Mouse (Mus musculus) spleen, adult 18-20 months (tissue): ENCODE data around the gene Laptm4a.

Experiments used
- DNase-seq, 2 experiments: peaks; one replicate each; pipeline ENCODE4 v3.0.0; 2022; ENCODE audit warnings: mixed read lengths in 2 of 2

The Laptm4a gene

DNA sequence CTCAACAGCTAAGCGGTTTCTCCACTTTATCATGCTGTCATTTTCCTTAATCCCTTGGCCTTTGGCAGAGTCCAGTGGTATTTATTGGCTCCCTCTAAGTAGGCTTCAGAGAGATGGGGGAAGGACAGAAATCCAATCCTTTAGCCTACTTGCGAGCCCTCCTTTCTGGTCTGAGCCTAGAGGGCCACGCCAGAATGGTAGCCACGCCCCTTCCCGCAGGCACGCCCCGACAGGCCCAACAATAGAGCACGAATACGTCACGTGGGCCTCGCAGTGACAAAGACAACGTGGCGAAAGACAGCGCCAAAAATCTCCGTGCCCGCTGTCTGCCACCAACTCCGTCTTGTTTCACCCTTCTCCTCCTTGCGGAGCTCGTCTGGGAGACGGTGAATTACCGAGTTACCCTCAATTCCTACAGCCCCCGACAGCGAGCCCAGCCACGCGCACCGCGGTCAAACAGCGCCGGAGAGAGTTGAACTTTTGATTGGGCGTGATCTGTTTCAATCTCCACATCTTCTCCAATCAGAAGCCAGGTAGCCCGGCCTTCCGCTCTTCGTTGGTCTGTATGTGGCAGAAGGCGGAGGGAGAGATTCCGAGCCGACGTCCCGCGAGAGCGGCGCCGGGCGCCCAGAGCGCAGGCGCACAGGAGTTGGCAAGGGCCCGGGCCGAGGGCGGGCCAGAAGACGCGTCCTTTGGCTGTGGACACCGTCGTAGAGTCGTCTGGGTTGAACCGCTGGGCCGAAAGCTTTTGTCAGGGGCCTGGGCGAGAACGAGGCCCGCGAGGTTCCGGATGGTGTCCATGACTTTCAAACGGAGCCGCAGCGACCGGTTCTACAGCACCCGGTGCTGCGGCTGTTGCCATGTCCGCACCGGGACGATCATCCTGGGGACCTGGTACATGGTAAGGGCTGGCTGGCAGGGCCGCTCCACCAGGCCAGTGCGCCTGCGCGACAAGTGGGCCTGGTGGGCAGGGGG, at the start of gene Laptm4a:
TSS of gene Laptm4a (plus strand) at position 271 of the 975 bp plus-strand sequence.
- DNase-seq, result peak; percentile 92 to 95

DNA sequence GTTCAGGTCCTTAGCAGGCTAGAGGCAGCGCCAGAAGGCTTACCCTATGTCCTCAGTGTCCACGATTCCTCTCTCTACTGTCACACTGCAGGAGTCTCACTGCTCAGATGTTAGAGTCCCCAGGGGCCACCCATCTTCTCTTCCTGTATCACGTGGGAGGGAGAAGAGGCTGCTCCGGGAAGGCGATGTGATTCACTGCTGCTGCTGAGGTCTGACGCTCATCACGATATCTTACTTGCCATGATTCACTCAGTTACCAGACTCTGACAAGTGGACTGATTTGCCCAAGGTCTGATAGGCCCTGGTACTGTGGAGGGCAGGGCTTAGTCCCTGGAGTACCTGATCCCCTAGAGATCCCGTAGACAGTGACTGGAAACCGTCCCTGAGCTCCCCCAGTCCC, 45.9 kb upstream of the Laptm4a start:
- DNase-seq, result no peak

DNA sequence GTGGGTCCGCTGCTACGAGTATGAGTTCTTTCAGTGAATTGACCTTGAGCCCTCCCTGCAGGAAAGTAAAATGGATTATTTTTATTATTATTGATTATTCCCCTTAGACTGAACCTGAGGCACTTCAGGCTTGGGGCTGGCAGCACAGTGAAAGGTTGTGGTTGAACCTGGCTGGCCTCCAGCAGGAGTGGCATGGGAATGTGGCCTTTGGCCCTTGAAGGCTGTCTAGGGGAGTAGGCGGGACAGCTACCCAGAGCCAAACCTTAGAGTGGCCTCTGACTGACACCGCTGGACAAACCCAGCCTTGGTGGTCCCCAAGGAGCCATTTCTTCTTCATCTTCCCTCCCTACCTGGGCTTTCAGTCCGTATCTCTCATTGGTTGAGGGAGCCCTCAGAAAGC, 44.6 kb upstream of the Laptm4a start:
- DNase-seq, result no peak

DNA sequence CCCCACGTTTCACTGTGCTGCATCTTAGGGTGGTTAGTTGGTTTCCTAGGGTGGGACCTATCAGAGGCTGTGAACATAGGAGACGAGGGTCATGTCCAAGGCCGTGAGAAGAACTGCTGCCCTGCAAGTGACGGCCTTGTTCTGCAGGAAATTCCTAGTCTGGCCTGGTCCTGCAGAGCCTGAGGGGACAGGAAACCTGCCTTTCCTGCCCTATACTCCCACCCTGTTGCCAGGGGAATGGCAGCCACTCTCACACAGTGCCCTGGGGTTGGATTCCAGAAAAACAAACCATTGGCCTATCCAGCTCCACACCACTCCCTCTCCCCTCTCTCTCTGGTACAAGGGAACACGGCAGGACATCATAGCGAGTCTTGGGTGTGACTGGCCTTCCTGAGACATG, 44.1 kb upstream of the Laptm4a start:
- no peak for DNase-seq

DNA sequence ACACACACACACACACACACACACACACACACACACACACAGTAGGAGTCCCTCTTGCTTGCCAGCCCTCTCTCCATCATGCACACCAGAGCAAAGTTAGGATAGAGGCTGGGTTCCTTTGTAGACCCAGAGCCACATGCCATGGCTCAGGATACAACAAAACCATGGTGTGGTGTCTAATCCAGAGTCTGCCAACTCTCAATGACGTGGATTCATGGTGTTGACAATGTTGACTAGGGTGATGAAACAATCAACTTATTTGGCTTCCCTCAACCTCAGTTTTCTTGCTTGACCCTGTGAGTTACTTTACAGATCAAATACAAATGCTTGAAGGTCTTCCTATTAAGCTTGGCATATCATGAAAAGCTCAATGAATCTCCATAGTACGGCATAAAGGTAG, 42.7 kb upstream of the Laptm4a start:
- no peak for DNase-seq

DNA sequence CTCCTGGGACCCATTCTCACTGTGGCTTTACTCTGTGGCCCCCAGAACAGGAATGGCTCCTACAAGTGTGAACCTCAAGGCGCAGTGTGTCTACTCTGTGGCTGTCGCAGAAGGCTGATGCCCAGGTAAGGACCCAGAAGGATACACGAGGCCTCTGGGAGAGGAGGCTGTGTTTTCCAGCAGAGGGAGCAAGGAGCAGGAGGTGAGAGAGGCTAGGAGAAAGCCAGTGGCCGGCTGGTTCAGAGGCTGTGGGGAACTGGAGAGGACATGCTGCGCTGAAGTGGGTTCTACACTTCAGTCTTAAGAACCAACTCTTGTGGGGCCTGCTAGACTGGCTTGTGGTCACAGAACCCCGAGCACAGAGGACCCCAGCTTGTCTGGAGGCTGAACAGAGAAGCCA, 42.1 kb upstream of the Laptm4a start:
- no peak for DNase-seq

DNA sequence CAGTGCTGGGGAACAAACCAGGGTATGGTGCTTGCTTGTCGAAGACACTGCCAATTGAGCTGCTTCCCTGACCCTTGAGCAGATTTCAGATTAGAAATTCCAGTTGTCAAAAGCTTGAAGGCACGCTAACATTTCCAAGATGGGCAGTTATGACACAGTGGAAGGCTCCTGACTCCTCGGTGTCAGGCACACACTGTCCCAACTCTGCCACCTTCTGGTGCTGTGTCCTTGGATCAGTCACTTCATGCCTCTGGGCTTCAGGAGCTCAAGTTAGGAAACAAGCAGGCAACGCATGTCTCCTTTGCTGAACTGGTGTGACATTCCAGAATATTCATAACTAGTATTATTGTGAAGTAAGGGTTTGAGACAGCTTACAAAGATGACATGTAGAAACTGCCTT, 39.7 kb upstream of the Laptm4a start:
- peak in 1 of 2 experiments; percentile 41 for DNase-seq

DNA sequence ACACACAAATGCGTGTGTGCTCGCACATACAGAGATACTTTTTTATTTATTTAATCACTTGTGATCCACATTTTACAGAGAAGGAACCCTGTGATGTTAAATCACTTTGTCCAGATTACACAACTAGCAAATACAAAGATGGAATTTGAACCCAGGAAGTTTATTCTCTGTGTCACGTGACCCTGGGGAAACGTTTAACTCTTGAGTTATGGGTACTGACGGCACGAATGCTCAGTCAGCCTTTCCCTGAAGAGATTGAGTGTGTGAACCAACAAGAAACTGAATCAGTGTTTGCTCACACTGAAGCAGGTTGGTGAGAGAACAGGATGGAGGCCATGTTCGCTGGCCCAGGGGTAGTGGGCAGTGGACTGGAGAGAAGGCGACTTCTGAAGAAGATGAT, 39.1 kb upstream of the Laptm4a start:
- DNase-seq, result no peak

DNA sequence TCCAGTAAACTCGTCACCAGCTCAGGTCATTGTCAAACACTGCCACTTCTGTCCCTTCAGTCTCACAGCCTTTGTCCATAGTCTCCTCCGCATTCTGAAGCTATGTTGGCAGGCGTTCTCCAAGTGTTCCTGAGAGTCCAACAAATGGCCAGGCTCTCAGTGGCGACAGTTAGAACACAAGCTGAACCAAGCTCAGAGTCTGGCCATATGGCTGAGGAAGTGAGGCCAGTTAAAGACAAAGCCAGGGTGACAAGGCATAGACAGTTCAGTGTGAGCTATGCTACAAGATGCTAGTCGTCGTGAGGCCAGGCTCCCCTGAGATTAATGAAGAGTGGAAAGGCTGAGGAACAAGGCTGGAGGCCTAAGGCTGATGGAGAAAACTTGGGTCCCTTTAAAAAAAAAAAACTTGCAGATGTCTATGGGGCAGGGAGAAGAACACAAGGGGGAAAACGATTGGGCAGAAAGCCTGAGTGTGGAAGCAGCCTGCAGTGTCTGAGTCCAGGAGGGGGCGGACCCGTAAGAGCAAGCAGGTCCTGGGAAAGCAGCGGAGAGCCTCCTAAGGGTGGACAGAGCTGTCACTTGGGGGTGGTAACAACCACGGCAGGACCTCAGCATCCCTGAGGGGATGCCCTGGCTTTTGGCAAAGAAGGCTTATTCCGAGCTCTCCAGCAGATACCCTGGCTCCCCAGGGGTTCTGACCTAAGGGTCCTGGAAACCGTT, 36.9 kb upstream of the Laptm4a start:
- DNase-seq, result no peak

DNA sequence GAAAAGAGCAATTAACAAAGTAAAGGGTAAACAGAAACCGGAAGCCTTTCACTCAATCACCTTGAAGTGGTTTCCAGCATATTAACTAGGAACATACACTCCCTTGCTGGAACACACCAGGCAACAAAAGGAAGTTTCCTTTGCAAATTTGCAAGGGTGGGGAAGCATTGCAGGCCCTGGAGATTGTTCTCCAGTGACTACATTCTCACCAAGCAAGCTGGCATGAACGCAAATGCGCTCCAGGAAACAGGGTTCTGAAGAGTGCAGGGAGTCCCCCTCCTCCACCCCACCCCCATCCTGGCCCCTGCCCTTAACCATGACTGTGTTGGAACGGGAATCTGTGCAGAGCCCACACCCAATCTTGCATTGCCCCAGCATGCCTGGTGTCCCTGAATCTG, 36.3 kb upstream of the Laptm4a start:
- no peak for DNase-seq

DNA sequence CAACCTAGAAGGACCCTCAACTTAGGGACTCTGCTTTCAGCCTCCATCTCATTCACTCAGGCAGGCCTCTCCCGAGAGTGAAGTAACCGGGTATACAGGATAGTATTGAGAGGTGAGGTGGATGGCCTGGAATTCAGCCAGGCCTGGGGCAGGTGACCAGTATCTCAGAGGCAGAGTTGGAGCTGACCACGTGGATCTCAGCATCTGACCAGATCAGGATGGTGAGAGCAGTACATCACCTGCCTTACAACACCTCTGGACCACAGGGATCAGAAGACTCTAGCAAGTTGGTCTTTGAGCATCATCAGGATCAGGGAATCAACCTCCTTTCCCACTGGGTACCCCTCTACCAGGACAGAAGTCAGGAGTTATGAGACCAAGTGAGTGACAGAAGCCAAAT, 35.5 kb upstream of the Laptm4a start:
- DNase-seq, result no peak

DNA sequence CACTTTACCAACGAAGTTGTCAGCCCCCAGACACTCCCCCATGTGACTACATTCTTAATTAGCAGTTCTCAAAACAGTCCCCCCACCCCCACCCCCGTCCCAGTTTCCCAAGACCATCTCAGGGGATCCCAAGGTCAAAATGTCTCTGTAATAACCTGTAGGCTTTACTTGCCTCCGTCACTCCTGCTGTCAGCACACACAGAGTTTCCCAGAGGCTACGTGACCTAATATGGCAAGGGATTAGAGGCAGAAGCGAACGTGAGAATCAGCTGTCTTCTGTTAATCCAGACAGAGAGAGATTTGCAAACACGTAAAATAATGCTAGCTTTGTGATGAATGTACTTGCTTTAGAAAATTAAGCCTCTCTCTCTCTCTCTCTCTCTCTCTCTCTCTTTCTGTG, 33.0 kb upstream of the Laptm4a start:
- DNase-seq, result no peak

DNA sequence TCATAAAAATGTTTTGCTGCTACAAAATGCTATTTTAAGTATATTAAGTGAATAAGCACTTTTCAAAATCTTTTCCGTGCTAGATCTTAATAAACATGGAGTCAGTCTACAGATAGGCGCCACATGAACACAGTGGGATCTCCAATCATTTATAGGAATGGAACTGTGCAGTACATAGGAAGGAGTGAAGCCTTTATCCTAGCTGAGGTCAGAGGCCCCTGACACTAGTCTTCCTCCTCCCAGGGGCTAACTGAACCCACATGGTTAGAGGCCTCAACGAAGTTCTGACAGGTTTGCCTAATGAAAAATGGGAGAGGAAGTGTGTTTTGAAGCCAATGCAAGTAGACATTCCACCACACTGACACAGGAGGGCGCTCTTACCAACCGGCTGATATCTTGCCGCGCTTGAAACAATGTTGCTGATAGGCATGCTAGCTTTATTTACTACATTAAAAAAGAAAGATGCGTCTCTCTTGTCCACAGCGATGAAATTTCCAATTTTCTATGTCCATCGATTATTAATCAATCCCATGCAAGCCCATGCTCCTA, 32.3 kb upstream of the Laptm4a start:
- DNase-seq, result peak; percentile 34 to 69

DNA sequence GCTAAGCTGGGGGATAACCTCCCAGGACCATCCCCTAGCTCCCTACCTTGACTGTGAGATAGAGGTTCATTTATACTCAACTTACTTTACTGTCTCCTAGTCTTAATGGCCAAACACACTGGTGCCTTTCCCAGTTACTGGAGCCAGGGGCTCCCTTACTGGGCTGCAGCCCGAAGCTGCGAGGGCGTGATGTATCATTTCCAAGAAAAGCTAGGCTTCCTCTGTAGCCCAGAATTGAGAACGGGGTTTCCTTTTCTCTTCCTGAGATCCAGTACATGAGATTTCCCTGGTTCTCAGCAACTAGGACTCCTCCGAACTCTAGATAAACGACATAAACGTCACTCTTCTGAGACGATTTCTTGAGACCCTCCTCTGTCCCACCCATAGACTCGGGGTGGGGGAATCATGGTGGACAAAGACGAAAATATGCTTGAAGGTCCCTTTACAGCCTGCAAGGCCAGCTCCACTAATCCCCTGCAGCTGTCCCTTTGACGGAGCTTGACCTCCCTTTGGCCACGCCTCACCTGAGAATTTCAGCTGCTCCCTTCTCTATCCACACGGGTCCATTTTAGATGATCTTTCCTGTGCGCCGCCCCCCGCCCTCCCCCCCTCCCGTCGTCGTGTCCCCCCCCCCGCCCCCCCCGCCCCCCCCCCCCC, 28.5 kb upstream of the Laptm4a start:
- no peak for DNase-seq

DNA sequence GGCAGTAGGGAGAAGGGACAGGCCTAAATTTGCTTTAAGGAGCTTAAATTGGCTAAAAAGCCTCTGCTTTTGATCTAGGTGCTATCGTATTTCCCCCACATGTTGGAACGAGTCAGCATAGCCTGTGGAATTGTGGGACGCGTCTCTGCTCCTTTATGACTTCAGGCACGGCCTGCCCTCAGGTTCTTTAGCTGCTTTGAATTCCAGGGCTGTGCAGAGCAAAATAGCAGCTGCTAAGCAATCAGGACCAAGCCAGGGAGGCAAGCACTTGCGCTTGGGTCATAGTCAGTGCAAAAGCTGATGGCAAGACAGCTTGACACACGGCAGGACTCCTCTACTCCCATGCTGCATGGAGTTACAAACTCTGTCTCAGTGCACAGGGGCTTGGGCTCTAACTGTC, 24.3 kb upstream of the Laptm4a start:
- no peak for DNase-seq

DNA sequence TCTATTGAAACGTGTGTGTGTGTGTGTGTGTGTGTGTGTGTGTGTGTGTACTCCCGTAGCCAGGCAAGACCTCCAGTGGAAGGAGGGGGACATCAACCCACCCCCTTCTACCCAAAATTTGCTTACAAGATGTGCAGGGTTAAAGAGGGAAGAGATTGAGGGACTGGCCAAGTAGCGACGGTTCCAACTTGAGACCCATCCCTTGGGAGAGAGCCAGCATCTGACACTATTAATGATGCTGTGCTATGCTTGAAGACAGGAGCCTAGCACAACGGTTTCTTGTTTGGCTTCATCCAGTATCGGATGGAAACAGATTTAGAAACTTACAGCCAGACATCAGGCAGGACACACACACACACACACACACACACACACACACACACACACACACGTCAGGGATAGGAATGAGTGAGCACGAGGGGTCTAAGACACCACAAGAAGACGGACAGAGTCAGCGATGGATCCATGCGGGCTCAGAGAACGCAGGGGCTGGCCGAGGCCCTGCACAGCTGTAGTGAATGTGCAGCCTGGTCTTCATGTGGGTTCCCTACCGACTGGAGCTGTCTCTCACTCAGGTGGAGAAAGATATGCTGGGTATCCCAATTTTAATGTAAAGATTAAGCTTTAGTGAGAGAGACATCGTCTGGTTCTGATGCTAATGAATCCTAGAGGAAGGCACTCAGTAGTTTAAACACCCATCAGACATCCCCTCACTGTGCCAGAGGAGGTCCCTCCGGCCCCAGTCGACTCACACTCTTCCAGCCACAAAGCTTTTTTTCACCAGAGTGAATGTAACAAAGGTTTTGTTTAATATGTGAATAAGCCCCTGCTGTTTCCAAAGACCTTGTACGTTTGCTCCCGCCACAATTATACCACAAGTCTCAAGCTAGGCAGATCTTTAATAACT, 22.3 kb upstream of the Laptm4a start:
- no peak for DNase-seq

DNA sequence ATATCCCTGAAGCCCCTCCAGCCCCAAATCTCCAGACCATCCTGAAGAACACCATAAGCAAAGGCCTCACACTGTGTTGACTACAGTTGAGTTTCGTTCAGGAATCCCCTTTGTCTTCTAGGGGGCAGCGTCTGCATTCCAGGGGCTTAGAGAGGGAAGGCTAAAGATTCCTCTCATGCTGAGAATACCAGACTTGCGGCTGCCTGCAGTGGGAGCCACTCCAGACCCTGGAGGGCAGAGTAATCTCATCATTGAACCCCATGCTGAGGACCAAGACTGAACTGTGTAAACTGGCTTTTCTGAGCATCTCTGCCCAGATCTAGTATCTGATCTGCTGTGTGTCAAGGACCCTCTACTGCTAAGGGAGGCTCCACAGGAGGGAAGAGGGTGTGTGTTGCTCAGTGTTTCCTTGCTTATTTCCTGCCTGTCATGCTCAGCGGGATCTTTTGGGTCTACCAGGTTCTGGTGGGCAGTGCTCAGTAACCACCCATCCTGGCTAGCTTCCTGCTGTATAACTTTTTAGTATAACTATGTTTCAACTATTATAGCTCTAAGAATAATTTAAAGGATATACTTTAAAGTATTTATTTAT, 21.3 kb upstream of the Laptm4a start:
- DNase-seq, result no peak

DNA sequence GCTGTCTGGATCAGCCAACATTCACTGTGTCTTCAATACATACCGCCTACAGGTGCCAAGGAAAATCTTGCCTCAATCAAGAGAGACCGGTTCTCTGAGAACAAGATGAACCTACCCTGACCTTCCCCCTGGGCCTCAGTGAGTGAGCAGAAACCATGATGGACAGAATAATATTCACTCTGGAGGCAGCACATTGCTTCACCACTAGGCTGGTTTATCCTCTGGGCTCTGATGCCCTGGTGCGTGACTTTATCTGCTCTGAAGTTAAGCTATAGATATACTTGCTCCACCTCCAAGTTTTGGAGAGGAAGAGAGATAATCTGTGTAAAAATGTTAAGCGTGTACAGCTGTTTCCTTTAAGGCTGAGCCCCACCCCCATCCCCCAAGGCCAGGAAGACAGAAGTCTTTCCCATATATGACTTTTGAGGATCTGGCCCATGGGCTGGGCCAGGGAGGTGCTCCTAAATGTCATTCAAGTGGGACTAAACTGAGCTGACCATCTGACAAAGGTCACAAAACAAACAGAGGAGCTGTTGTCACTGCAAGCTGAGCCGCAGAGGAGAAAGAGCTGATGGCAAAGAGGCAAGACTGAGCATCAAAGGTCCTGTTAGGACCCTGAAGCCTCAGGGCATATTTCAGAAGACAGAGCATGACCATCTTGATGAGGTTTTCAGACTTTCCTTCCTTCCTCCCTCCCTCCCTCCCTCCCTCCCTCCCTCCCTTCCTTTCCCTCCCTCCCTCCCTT, 20.4 kb upstream of the Laptm4a start:
- DNase-seq, result no peak

DNA sequence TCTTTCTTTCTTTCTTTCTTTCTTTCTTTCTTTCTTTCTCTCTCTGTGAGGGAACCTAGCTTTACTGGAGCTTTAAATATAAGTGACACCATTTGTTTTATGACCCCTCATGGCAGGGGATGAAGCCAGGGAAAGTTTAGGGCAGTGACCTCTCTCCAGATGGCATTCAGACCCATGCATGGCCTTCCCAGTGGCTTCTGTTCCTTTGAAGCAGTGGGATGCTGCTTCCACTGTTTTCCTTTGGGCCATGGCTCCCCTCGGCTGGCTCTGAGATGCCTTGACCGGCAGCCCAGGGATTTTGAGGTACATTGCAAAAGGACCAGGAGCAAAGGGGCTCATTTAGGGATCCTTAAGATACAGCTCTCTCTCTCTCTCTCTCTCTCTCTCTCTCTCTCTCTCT, 19.5 kb upstream of the Laptm4a start:
- no peak for DNase-seq

DNA sequence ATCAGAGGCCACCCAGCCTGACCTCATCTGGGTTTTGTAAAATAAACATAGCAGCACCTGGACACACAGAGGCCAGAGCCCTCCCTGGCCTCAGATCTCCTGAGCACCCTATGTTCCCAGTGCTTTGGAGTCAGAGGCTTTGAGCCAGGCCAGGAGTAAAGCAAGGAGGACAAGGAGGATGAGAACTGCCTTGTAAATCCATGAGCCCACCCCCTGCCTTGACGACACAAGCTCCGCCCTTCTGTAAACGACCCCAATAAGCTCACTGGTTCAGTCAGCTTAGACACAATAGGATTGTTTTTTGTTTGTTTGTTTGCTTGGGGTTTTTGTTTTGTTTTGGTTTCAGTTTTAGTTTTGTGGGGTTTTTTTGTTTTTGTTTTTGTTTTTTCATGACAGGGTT, 19.0 kb upstream of the Laptm4a start:
- DNase-seq, result no peak
